Mouse (Mus musculus) stomach, postnatal 0 days (tissue): ENCODE measurements around the gene Cd24a.

Source experiments
- CTCF ChIP-seq: IDR thresholded peaks from 2 replicates; pipeline ENCODE4 v1.5.1; 2016; ENCODE audit warnings: antibody characterized with exemption, low read depth, mild to moderate bottlenecking, moderate library complexity
- EP300 ChIP-seq: optimal IDR thresholded peaks from 2 replicates; pipeline ENCODE3; 2016; ENCODE audit warnings: antibody characterized with exemption

GRCm38 (mm10) chr10:43559313-43559712 lies 18.8 kb upstream of the Cd24a start:
- TF ChIP-seq EP300 = no peak
- TF ChIP-seq CTCF = no peak
